Mouse (Mus musculus) neural tube, embryonic 12.5 days (tissue): ENCODE data around the gene Rft1. TPM values are rescaled to one million over a fixed set of nuclear protein-coding genes. Genes with fewer than 3 reads are reported as not detected.
A peak's percentile ranks its signal among the peaks of the same experiment; 100 is the strongest.

Source experiments
- ATAC-seq: fragments of 200-750 bp; cut with Nextera tagmentation; 2 replicates; pipeline ENCODE4 v1.8.0; 2017; ENCODE audit warnings: low read depth, mild to moderate bottlenecking, moderate TSS enrichment, moderate library complexity; ENCODE audit not compliant: low FRiP score
- H3K27ac ChIP-seq: fragments of 300-500 bp; sonication (generic); 2 replicates; pipeline ENCODE4 v1.5.1; 2016
- H3K27me3 ChIP-seq: fragments of 300-500 bp; sonication (generic); replicated peaks from 2 replicates; pipeline ENCODE4 v1.6.1; 2016; ENCODE audit warnings: mild to moderate bottlenecking
- H3K36me3 ChIP-seq: fragments of 300-500 bp; sonication (generic); 2 replicates; pipeline ENCODE4 v1.6.1; 2016; ENCODE audit warnings: mild to moderate bottlenecking
- H3K4me1 ChIP-seq: fragments of 300-500 bp; sonication (generic); 2 replicates; pipeline ENCODE4 v1.6.1; 2016
- H3K4me2 ChIP-seq: fragments of 300-500 bp; sonication (generic); replicated peaks from 2 replicates; pipeline ENCODE4 v1.6.1; 2016; ENCODE audit warnings: mild to moderate bottlenecking
- H3K4me3 ChIP-seq: fragments of 300-500 bp; sonication (generic); 2 replicates; pipeline ENCODE4 v1.5.1; 2016
- H3K9ac ChIP-seq: fragments of 300-500 bp; sonication (generic); 2 replicates; pipeline ENCODE4 v1.6.1; 2016; ENCODE audit warnings: mild to moderate bottlenecking
- H3K9me3 ChIP-seq: fragments of 300-500 bp; sonication (generic); 2 replicates; pipeline ENCODE4 v1.6.1; 2016; ENCODE audit warnings: mild to moderate bottlenecking
- WGBS: fragments of 180-500 bp; shearing (Covaris S2); methylation state at CpG from one replicate; pipeline ENCODE4 v1.1.7; 2016; 5-methylcytosine and 5-hydroxymethylcytosine counted together
- polyA plus RNA-seq: library from polyadenylated mRNA; unstranded; fragments of >200 nt; fragmentation: Nextera tagmentation; extraction: Ambion mirVana; gene quantifications from 2 replicates; pipeline ENCODE4 v1.2.1, GENCODE M21; 2016

The Rft1 gene
- polyA plus RNA-seq, 1 experiment from 2014 or later, result 13.5 TPM

DNA sequence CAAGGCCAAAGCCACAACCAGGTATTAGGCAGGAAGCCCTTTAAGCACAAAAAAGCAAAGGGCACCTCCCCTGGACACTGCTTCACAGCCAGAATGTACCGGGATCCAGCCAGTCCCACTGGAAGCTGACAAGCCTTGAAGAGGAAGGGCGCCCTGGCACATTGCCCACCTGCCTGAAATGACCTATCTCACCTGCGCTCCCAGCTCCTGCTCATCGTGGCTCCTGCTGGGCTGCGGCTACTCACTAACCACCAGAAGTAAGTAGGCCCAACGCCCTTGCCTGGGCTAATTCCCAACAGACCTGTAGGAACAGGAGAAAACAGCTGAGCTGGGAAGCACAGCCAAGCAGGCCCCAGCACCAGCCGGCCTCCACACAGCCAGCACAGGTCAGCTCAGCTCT lies 32.0 kb upstream of the Rft1 start:
- WGBS, result 87% methylated on average over 7 of the region's 7 CpGs
- no peak for ATAC-seq
- H3K4me3 ChIP-seq, result no peak overlapping the region
- H3K4me1 ChIP-seq, result peaks cover 24% of the 10 kb centered on the region
- no peak overlapping the region for H3K9ac ChIP-seq
- H3K4me2 ChIP-seq, result no peak overlapping the region
- H3K27ac ChIP-seq, result no peak overlapping the region
- H3K36me3 ChIP-seq, result no peaks in the 10 kb centered on the region
- H3K27me3 ChIP-seq, result 0 out of 2 replicates have a peak, but pooled peaks cover 8% of the 10 kb centered on the region
- no peaks in the 10 kb centered on the region for H3K9me3 ChIP-seq

DNA sequence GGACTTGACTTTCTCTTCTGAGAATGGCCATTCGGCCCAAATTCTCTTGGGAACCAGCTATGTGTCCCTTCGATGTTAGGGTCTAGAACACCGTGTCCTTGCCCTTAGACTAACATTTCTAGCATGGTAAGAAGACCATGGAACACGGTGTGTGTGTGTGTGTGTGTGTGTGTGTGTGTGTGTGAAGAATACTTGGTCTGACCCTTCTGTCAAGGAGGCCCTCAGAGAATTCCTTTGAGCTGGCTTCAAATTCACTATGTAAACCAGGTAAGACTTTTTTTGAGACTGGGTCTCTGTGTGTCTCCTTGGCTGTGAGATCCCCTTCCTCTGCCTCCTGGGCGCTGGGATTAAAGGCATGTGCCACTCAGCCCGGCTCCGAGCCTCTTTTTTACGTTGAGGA lies 31.6 kb upstream of the Rft1 start:
- H3K36me3 ChIP-seq, result no peaks in the 10 kb centered on the region
- WGBS, result 89% methylated on average over 8 of the region's 8 CpGs
- no peak overlapping the region for H3K4me2 ChIP-seq
- H3K27me3 ChIP-seq, result 0 out of 2 replicates have a peak, but pooled peaks cover 8% of the 10 kb centered on the region
- H3K4me3 ChIP-seq, result no peak overlapping the region
- H3K4me1 ChIP-seq, result peaks cover 24% of the 10 kb centered on the region
- no peak for ATAC-seq
- no peaks in the 10 kb centered on the region for H3K9me3 ChIP-seq
- no peak overlapping the region for H3K9ac ChIP-seq
- H3K27ac ChIP-seq, result no peak overlapping the region

DNA sequence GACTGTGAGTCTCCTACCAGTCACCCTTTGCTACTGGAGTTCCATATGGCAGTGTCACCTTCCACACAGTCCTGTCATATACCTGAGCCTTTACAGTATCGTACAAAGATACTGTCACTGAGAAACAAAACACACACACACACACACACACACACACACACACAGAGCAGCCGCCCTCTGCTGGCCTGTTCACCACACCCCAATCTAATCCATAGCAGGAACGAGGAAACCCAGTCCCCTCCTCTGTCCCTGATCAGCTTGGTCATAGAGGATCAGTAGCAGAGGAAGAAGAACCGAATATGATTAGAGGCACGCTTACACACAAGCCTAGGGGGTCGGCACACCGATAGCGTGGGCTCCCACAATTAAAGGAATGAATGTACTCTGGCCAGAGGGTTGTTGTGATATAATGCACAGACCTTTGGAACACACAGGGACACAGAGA lies 29.9 kb upstream of the Rft1 start:
- Histone ChIP-seq H3K9me3 (no peaks in the 10 kb centered on the region), H3K36me3 (no peaks in the 10 kb centered on the region), H3K4me3 (peak overlapping the region; percentile 56; the same call in 1 of the 2 replicates), H3K4me2 (peak overlapping the region; percentile 63), H3K4me1 (peaks cover 24% of the 10 kb centered on the region), H3K27ac (no peak overlapping the region), H3K9ac (0 out of 2 replicates have a peak overlapping the region, but pooled peaks have one; percentile 26), H3K27me3 (0 out of 2 replicates have a peak, but pooled peaks cover 8% of the 10 kb centered on the region)
- 64% methylated on average over 8 of the region's 8 CpGs for WGBS
- ATAC-seq, result no peak

DNA sequence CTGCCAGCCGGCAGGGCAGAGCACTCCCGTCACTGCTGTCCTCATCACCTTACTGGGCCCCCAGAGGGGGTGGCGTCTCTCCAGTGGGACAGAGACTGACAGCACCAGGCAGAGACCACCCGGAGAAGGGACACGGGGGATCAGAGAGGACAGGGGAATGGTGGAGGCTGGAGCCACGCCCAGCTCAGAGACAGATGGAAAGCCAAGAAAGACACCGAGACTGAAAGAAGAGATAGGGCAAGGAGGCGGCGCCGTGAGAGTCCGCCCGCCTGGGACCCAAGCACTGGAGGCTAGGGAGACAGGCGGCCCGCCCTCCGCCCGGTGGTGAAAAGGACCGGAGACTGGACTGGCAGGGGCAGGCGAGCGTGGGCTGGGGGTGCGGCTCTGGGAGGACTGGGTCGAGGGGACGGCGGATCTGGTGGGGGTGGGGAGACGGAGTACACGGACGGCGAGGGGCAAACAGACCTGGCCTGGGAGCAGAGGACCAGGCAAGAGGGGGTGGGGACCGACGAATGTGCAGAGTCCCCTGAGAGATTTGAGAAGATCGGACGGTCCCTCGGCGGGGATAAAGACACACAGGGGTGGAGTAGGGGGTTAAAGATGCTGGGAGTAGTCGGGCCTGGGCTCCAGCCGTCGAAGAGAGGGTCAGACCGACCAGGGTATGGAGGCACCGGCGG lies 28.9 kb upstream of the Rft1 start:
- H3K27ac ChIP-seq, result no peak overlapping the region
- peak; percentile 37 for ATAC-seq
- no peaks in the 10 kb centered on the region for H3K9me3 ChIP-seq
- no peaks in the 10 kb centered on the region for H3K36me3 ChIP-seq
- WGBS, result under 1% methylated on average over 39 of the region's 39 CpGs
- peaks cover 24% of the 10 kb centered on the region for H3K4me1 ChIP-seq
- H3K27me3 ChIP-seq, result 0 out of 2 replicates have a peak, but pooled peaks cover 8% of the 10 kb centered on the region
- peak overlapping the region; percentile 66 for H3K9ac ChIP-seq
- H3K4me3 ChIP-seq, result peak overlapping the region; percentile 56
- H3K4me2 ChIP-seq, result peak overlapping the region; percentile 63

DNA sequence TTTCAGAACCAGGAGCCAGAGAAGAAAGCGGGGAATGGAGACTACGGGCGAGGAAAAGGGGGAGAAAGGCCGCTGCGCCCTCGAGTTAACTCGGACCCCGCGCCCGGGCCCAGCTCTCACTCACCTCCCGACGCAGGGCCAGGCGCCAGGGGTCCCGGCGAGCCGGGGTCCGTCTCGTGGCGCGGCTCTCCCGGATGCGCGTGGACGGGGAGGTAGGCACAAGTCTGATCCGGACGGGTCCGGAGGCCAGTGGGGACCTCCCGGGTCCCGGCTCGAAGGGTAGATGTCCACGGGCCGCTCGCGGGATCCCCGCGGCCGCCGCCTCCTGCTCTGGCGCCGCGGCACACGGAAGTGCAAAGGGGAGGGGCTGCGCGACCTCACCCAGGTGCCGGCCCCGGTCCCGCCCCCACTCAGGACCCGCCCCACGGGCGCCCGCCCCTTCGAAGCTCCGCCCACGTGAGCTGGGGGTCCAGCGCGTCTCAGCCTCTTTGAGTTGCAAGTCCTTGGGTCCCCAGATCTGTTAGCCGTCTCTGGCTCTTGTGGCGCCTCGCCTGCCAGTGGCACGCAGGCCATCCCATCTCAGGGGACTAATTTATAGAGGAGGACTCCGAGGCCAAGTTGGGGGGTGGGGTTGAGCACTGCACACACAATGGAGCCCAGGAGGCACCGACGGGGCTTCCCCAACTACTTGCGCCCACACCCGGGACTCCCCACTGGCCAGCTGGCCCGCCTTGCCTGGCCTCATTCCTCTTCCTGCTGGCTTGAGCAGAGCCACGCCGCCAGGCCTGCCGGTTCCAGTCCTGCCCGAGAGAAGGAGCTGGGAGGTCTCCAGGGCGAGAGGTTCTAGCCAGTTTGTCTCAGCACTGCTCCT lies 28.1 kb upstream of the Rft1 start, which contains the start of gene Prkcd:
Gene Prkcd, minus strand, starts transcription at position 355 of the 871 bp plus-strand sequence.
- H3K27ac ChIP-seq, result peak within 1 kb of the TSS; percentile 46; the same call in 1 of the 2 replicates
- peak; percentile 66 for ATAC-seq
- WGBS, result under 1% methylated on average over 60 of the region's 71 CpGs

DNA sequence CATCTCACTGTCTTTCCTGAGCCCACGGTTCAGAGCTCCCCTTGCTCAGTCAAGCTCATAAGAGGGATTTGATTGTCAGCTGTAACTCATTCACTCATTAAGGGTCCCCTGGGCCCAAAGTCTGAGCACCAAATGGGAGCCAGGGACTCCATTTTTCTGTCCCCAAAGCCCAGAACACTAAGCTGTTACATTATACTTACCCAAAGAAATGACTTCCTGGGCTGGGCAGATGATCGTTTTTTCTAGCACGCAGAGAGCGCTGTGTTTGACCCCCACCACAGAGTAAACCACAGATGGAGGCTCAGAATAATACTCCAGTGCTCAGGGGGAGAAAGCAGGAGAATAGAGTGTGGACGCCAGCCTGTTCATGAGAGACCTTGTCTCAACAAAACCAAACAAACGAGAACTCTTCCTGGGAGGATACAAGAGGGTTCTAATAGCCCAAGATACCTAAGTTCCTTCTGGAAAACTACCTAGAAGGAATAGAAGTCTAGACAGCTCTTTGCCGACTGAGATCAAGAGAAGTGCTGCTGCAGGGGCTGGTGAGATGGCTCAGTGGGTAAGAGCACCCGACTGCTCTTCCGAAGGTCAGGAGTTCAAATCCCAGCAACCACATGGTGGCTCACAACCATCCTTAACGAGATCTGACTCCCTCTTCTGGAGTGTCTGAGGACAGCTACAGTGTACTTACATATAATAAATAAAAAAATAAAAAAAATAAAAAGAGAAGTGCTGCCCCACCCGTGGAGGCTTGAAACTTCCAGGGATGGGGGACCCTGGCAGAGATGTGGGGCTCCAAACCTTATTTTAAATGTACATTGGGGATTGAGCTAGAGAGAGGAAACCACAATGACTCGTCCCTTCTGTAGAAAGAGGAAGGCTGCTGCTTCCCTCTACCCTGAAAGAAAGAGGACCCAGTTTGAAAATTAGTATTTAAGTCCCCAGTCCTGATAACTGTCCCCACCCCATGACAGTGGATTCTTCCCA lies 27.1 kb upstream of the Rft1 start:
- 0 out of 2 replicates have a peak overlapping the region, but pooled peaks have one; percentile 66 for H3K9ac ChIP-seq
- H3K27ac ChIP-seq, result no peak overlapping the region; the same call in 1 of the 2 replicates
- ATAC-seq, result no peak; the same call in 1 of the 2 replicates
- H3K4me1 ChIP-seq, result peaks cover 24% of the 10 kb centered on the region
- H3K36me3 ChIP-seq, result no peaks in the 10 kb centered on the region
- 57% methylated on average over 12 of the region's 12 CpGs for WGBS
- H3K27me3 ChIP-seq, result 0 out of 2 replicates have a peak, but pooled peaks cover 8% of the 10 kb centered on the region
- H3K9me3 ChIP-seq, result no peaks in the 10 kb centered on the region
- peak overlapping the region; percentile 63 for H3K4me2 ChIP-seq
- peak overlapping the region; percentile 56 for H3K4me3 ChIP-seq

More for the DNA sequence above, 28.1 kb upstream of the Rft1 start, which contains the start of gene Prkcd:
- 0 out of 2 replicates have a peak, but pooled peaks cover 8% of the 10 kb centered on the region for H3K27me3 ChIP-seq
- H3K4me1 ChIP-seq, result peaks cover 24% of the 10 kb centered on the region
- H3K9me3 ChIP-seq, result no peaks in the 10 kb centered on the region
- no peaks in the 10 kb centered on the region for H3K36me3 ChIP-seq
- H3K4me2 ChIP-seq, result peak within 1 kb of the TSS; percentile 63
- peak within 1 kb of the TSS; percentile 56 for H3K4me3 ChIP-seq
- peak within 1 kb of the TSS; percentile 66 for H3K9ac ChIP-seq

DNA sequence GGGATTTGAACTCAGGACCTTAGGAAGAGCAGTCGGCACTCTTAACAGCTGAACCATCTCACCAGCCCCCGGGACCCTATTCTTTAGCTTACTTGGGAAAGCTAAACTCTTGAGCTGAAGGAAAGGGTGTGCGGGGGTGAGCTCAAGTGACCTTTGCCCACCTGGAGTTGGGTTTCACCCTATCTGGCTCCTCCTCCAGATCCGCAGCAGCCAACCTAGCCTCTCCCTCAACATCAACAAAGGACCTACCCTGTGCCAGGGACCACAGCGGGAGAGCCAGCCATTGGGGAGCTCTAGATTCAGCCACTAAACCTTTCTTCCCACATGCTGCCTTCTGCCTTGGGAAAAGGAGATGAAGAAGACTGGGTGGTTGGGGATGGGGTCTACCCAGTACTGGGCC lies 25.9 kb upstream of the Rft1 start:
- Histone ChIP-seq H3K27ac (no peak overlapping the region), H3K4me1 (peaks cover 24% of the 10 kb centered on the region), H3K36me3 (no peaks in the 10 kb centered on the region), H3K9me3 (no peaks in the 10 kb centered on the region), H3K4me3 (no peak overlapping the region), H3K4me2 (no peak overlapping the region), H3K27me3 (0 out of 2 replicates have a peak, but pooled peaks cover 8% of the 10 kb centered on the region), H3K9ac (no peak overlapping the region)
- ATAC-seq, result no peak
- 89% methylated on average over 5 of the region's 5 CpGs for WGBS

DNA sequence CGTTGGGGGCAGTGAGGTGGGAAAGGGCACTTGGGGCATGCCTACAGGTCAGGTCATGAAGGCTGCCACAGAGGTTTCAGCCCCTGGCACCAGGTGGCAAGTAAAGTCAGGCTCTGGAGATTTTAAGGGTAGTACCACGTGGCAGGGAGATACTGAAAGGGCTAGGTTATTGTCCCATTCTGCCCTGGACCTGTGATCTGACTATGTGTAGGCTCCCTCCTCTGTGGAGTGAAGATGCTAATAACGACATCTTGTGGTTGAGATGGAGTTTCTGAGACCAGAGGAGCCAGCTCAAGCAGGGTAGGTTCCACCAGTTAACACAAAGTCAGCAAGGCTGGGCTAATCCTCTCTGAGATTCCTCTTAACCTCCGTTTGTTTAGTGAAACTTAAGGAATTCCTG lies 24.3 kb upstream of the Rft1 start:
- Histone ChIP-seq H3K27me3 (0 out of 2 replicates have a peak, but pooled peaks cover 8% of the 10 kb centered on the region), H3K36me3 (no peaks in the 10 kb centered on the region), H3K4me2 (no peak overlapping the region), H3K4me1 (peaks cover 17% of the 10 kb centered on the region), H3K9ac (no peak overlapping the region), H3K9me3 (no peaks in the 10 kb centered on the region), H3K4me3 (no peak overlapping the region), H3K27ac (no peak overlapping the region)
- ATAC-seq, result no peak
- 55% methylated on average over 4 of the region's 4 CpGs for WGBS

DNA sequence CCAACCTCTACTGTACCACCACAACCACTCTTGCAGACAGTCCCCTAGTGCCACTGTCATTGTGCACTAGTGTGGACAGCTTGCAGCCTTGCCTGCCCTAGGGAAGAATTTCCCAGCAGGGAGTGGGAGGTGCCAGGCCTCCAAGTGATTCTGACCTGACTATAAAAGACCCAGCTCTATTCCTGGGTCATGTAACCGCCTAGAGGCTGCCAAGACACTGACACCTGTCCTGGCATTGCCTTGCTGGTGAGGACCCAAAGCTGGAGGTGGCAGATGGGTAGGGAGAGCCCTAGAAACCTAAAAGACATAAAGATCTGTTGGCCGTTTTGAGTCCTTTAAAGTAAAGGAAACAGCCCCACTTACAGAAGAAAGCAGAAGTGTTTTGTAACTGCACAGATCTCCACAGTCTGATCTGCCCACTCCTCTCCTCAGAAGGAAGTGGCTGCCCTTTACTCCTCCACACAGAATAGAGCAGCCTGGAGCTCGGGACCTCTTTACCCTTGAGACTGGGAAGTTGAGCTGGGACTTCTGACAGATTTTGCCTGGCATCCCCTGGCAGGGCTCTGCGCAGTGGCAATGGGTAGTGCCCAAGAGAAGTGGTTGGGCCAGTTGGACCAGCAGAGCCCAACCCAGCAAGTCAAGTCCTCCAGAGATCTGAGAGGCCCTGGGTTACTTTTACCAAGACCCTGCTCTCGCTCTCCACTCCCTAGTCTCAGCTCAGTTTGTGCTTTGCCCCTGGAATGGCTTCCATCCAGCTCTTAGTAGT lies 23.2 kb upstream of the Rft1 start:
- Histone ChIP-seq H3K36me3 (no peaks in the 10 kb centered on the region), H3K4me1 (peaks cover 7% of the 10 kb centered on the region), H3K4me2 (no peak overlapping the region), H3K9ac (no peak overlapping the region), H3K4me3 (no peak overlapping the region), H3K27me3 (0 out of 2 replicates have a peak, but pooled peaks cover under 1% of the 10 kb centered on the region), H3K27ac (no peak overlapping the region), H3K9me3 (no peaks in the 10 kb centered on the region)
- no peak for ATAC-seq
- WGBS, result 70% methylated on average over 5 of the region's 5 CpGs

DNA sequence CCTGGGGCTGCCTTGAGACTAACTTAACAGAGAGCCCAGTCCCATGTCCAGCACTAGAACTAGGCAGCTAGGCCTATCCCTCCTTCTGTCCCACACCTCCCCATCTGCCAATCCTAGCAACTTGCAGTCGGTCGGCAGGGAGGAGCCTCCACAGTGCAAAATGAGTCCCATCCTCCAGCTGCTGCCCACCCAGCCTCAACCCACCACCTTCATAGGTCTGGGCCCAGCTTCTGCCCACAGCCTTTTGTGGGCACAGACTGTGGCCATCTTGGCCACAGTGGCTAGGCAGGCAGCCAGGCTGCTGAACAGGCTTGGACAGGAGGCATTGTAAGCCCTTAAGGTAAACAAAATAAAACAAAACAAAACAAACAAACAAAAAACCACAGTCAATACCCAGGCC lies 22.3 kb upstream of the Rft1 start:
- Histone ChIP-seq H3K9me3 (no peaks in the 10 kb centered on the region), H3K27ac (no peak overlapping the region), H3K4me3 (no peak overlapping the region), H3K36me3 (no peaks in the 10 kb centered on the region), H3K27me3 (no peaks in the 10 kb centered on the region), H3K4me2 (no peak overlapping the region), H3K4me1 (no peaks in the 10 kb centered on the region; the same call in 1 of the 2 replicates), H3K9ac (no peak overlapping the region)
- no peak for ATAC-seq
- WGBS, result 46% methylated on average over 2 of the region's 2 CpGs
